ENCODE assay signal across 21 mouse cellular contexts in the genomic region with DNA sequence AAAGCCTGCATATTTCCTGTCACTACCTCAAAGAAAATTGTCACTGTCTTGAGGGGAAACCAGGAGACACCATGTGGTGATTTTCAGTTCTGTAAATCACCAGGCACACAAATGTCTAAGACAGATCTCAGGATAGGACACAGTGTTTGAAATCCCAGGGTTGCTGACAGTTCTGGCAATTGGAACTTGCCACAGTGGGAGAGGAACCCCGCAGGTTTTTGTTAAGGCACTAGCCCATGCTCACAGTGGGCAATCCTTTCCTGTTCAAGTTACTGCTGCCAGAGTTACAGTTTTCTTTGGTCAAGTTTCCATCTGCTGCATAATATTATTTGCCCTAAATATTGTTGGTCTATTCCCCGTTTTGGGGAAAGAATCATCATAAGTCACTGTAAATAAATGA.
DNase-seq lines count a peak whose midpoint lies in the region; ATAC-seq and TF ChIP-seq lines count a peak whose summit lies in the region.
"Had no signal": no experiment of that assay in that cellular context is flagged by ENCODE, and none has a peak within 500 bp of the region (broad histone marks: within the 10 kb centered on the region; RNA-seq: fewer than 3 reads in every experiment).

No protein-coding gene starts in this region.

- H3K9me3 ChIP-seq in hindbrain, embryonic 16.5 days (ENCODE audit: control insufficient read depth, low read length), result no peaks in the 10 kb centered on the region
- no peaks in the 10 kb centered on the region for H3K9me3 ChIP-seq in hindbrain, embryonic 13.5 days
- H3K9me3 ChIP-seq: embryonic facial prominence, embryonic 12.5 days; forebrain, embryonic 13.5 days; heart, embryonic 10.5 days; hindbrain, embryonic 12.5 days; liver, embryonic 15.5 days; neural tube, embryonic 12.5 days had no signal

- H3K27me3 ChIP-seq in hindbrain, embryonic 16.5 days (replicated peaks; ENCODE audit: control insufficient read depth, insufficient read depth, low read length), result no peaks in the 10 kb centered on the region
- no peaks in the 10 kb centered on the region for H3K27me3 ChIP-seq in hindbrain, embryonic 13.5 days
- no peaks in the 10 kb centered on the region for H3K27me3 ChIP-seq in kidney, adult 2 months (replicated peaks; ENCODE audit: control insufficient read depth, insufficient read depth, low read length)
- H3K27me3 ChIP-seq: embryonic facial prominence, embryonic 12.5 days; forebrain, embryonic 13.5 days; hindbrain, embryonic 12.5 days; liver, embryonic 15.5 days; neural tube, embryonic 12.5 days had no signal

- H3K4me2 ChIP-seq in hindbrain, embryonic 16.5 days (ENCODE audit: low read length), result no peak overlapping the region
- H3K4me2 ChIP-seq in hindbrain, embryonic 13.5 days, result no peak overlapping the region
- H3K4me2 ChIP-seq: embryonic facial prominence, embryonic 12.5 days; forebrain, embryonic 13.5 days; hindbrain, embryonic 12.5 days; liver, embryonic 15.5 days; neural tube, embryonic 12.5 days had no signal

- DNase-seq in R1 (ENCODE audit: low read depth, low spot score), result peak; percentile 2
- peak; percentile 31 for DNase-seq in brain, embryonic 14.5 days (ENCODE audit: low read depth)
- DNase-seq in cerebellum, adult 9-10 months, result peak; percentile 72
- no peak for DNase-seq in kidney, adult 2 months
- DNase-seq in layer of hippocampus, adult 8-10 months (ENCODE audit: low spot score in 2 of 2), result no peak
- no peak for DNase-seq in adrenal gland, adult (ENCODE audit: inconsistent age in 2 of 2, low spot score in 1 of 2)
- DNase-seq: adrenal gland, adult 2 months; spleen, adult 18-20 months; thymus, postnatal 4 days had no signal

- H3K4me1 ChIP-seq in hindbrain, embryonic 16.5 days (ENCODE audit: control insufficient read depth, insufficient read depth, low read depth, low read length), result no peaks in the 10 kb centered on the region
- H3K4me1 ChIP-seq in hindbrain, embryonic 13.5 days (replicated peaks), result 0 out of 2 replicates have a peak, but pooled peaks cover 3% of the 10 kb centered on the region
- H3K4me1 ChIP-seq in kidney, adult 2 months (ENCODE audit: control insufficient read depth, insufficient read depth, low read length), result no peaks in the 10 kb centered on the region
- H3K4me1 ChIP-seq: embryonic facial prominence, embryonic 12.5 days; forebrain, embryonic 13.5 days; heart, embryonic 10.5 days; hindbrain, embryonic 12.5 days; liver, embryonic 15.5 days; neural tube, embryonic 12.5 days had no signal

- no peak overlapping the region for H3K27ac ChIP-seq in hindbrain, embryonic 16.5 days (ENCODE audit: low read depth, low read length)
- H3K27ac ChIP-seq in hindbrain, embryonic 13.5 days, result no peak overlapping the region
- H3K27ac ChIP-seq in kidney, adult 2 months (ENCODE audit: insufficient read depth, low read depth, low read length), result no peak overlapping the region
- H3K27ac ChIP-seq: embryonic facial prominence, embryonic 12.5 days; forebrain, embryonic 13.5 days; heart, embryonic 10.5 days; hindbrain, embryonic 12.5 days; kidney, postnatal 0 days; liver, embryonic 15.5 days; neural tube, embryonic 12.5 days had no signal

- ATAC-seq in hindbrain, embryonic 16.5 days, result 0 out of 2 replicates have a peak, but pooled peaks have one; percentile 34
- no peak for ATAC-seq in hindbrain, embryonic 13.5 days (ENCODE audit: low FRiP score)
- ATAC-seq: forebrain, embryonic 13.5 days; intestine, embryonic 16.5 days; lung, postnatal 0 days had no signal

- TF ChIP-seq CTCF in brain, embryonic 14.5 days (IDR thresholded peaks at IDR 0.05; ENCODE audit: borderline replicate concordance, extremely low read depth, insufficient read depth, insufficient read length), result no peak
- TF ChIP-seq CTCF in kidney, adult 2 months (conservative IDR thresholded peaks at IDR 0.05; ENCODE audit: insufficient read depth, insufficient read length, low read depth, low read length), result no peak

- 30% methylated on average over 2 of the region's 2 CpGs for WGBS in hindbrain, embryonic 16.5 days
- WGBS in hindbrain, embryonic 13.5 days, result 39% methylated on average over 2 of the region's 2 CpGs
- 52% methylated on average over 2 of the region's 2 CpGs for WGBS in kidney, adult 2 months

- H3K36me3 ChIP-seq in hindbrain, embryonic 16.5 days (ENCODE audit: control insufficient read depth, insufficient read depth, low read length), result no peaks in the 10 kb centered on the region
- no peaks in the 10 kb centered on the region for H3K36me3 ChIP-seq in hindbrain, embryonic 13.5 days
- no peaks in the 10 kb centered on the region for H3K36me3 ChIP-seq in kidney, adult 2 months (ENCODE audit: control insufficient read depth, insufficient read depth, low read length)
- H3K36me3 ChIP-seq: embryonic facial prominence, embryonic 12.5 days; heart, embryonic 10.5 days; hindbrain, embryonic 12.5 days; liver, embryonic 15.5 days; neural tube, embryonic 12.5 days had no signal

- TF ChIP-seq POLR2A in brain, embryonic 14.5 days (IDR thresholded peaks at IDR 0.05; ENCODE audit: borderline replicate concordance, extremely low read depth, insufficient read depth, insufficient read length, poor library complexity, severe bottlenecking), result no peak
- no peak for TF ChIP-seq POLR2A in kidney, adult 2 months (IDR thresholded peaks at IDR 0.05; ENCODE audit: low read depth, low read length)

- H3K9ac ChIP-seq in hindbrain, embryonic 16.5 days (ENCODE audit: low read depth, low read length), result no peak overlapping the region
- no peak overlapping the region for H3K9ac ChIP-seq in hindbrain, embryonic 13.5 days
- H3K9ac ChIP-seq: embryonic facial prominence, embryonic 12.5 days; forebrain, embryonic 13.5 days; hindbrain, embryonic 12.5 days; liver, embryonic 15.5 days; neural tube, embryonic 12.5 days had no signal

- H3K4me3 ChIP-seq in hindbrain, embryonic 16.5 days (ENCODE audit: low read length), result no peak overlapping the region
- no peak overlapping the region for H3K4me3 ChIP-seq in hindbrain, embryonic 13.5 days
- no peak overlapping the region for H3K4me3 ChIP-seq in kidney, adult 2 months (ENCODE audit: insufficient read depth, low read depth, low read length)
- H3K4me3 ChIP-seq: embryonic facial prominence, embryonic 12.5 days; erythroblast, embryonic 14.5 days; forebrain, embryonic 13.5 days; heart, embryonic 10.5 days; hindbrain, embryonic 12.5 days; liver, embryonic 15.5 days; neural tube, embryonic 12.5 days had no signal

Comparison
In these comparisons a context has a peak if more than half of its experiments do, and no peak if none do; other contexts are left out.
1. DNase-seq: peak in R1 (single experiment), brain, embryonic 14.5 days (single experiment) and cerebellum, adult 9-10 months (single experiment); none in kidney, adult 2 months (single experiment), layer of hippocampus, adult 8-10 months (0 of 2) and adrenal gland, adult (0 of 2).